Mouse (Mus musculus) neural tube, embryonic 15.5 days (tissue): ENCODE results near the gene Arel1. TPM values are rescaled to one million over a fixed set of nuclear protein-coding genes. Genes with fewer than 3 reads are reported as not detected.

Source experiments
- ATAC-seq: fragments of 200-750 bp; cut with Nextera tagmentation; 2 replicates; pipeline ENCODE4 v1.8.0; 2017; ENCODE audit warnings: mild to moderate bottlenecking, moderate TSS enrichment, moderate library complexity; ENCODE audit not compliant: low FRiP score
- H3K27ac ChIP-seq: fragments of 300-500 bp; sonication (generic); replicated peaks from 2 replicates; pipeline ENCODE4 v1.5.1; 2015; ENCODE audit warnings: mild to moderate bottlenecking, inconsistent platforms
- H3K27me3 ChIP-seq: fragments of 300-500 bp; sonication (generic); replicated peaks from 2 replicates; pipeline ENCODE4 v1.6.1; 2015; ENCODE audit warnings: inconsistent platforms
- H3K36me3 ChIP-seq: fragments of 300-500 bp; sonication (generic); 2 replicates; pipeline ENCODE4 v1.6.1; 2015; ENCODE audit warnings: inconsistent platforms
- H3K4me1 ChIP-seq: fragments of 300-500 bp; sonication (generic); 2 replicates; pipeline ENCODE4 v1.6.1; 2015; ENCODE audit warnings: inconsistent platforms
- H3K4me2 ChIP-seq: fragments of 300-500 bp; sonication (generic); 2 replicates; pipeline ENCODE4 v1.6.1; 2015; ENCODE audit warnings: inconsistent platforms, mild to moderate bottlenecking, moderate library complexity
- H3K4me3 ChIP-seq: fragments of 300-500 bp; sonication (generic); replicated peaks from 2 replicates; pipeline ENCODE4 v1.5.1; 2015; ENCODE audit warnings: mild to moderate bottlenecking, inconsistent platforms
- H3K9ac ChIP-seq: fragments of 300-500 bp; sonication (generic); replicated peaks from 2 replicates; pipeline ENCODE4 v1.6.1; 2015; ENCODE audit warnings: mild to moderate bottlenecking, inconsistent platforms
- H3K9me3 ChIP-seq: fragments of 300-500 bp; sonication (generic); replicated peaks from 2 replicates; pipeline ENCODE4 v1.6.1; 2016; ENCODE audit warnings: inconsistent platforms
- WGBS: fragments of 180-500 bp; shearing (Covaris S2); methylation state at CpG from one replicate; pipeline ENCODE4 v1.1.7; 2015; ENCODE audit warnings: mixed read lengths; 5-methylcytosine and 5-hydroxymethylcytosine counted together
- polyA plus RNA-seq: library from polyadenylated mRNA; unstranded; fragments of >200 nt; fragmentation: Nextera tagmentation; extraction: Ambion mirVana; gene quantifications from 2 replicates; pipeline ENCODE4 v1.2.1, GENCODE M21; 2015

Arel1 gene
- polyA plus RNA-seq, 1 experiment from 2014 or later = 29.6 TPM

- H3K36me3 ChIP-seq = no peaks in the 10 kb centered on the region
- no peaks in the 10 kb centered on the region for H3K9me3 ChIP-seq
- H3K4me3 ChIP-seq = no peak overlapping the region
- H3K27ac ChIP-seq = no peak overlapping the region
- H3K4me2 ChIP-seq = no peak overlapping the region
- ATAC-seq = no peak
- no peak overlapping the region for H3K9ac ChIP-seq
- peaks cover 14% of the 10 kb centered on the region for H3K4me1 ChIP-seq
- peaks cover 38% of the 10 kb centered on the region for H3K27me3 ChIP-seq
- 79% methylated on average over 2 of the region's 2 CpGs for WGBS
Observed at GRCm38 (mm10) chr12:84872310-84872709, 98.4 kb downstream of the Arel1 start.

Other genes starting within 250 kb of the Arel1 start
- 54.1 and 57.7 TPM in 2 replicates for gene Npc2, start 197.7 kb downstream of the Arel1 start, polyA plus RNA-seq
- gene Isca2, start 197.6 kb downstream of the Arel1 start, polyA plus RNA-seq = 134 and 144 TPM in 2 replicates
- gene Ltbp2, start 94.4 kb downstream of the Arel1 start, polyA plus RNA-seq = 0.22 and 0.47 TPM in 2 replicates
- gene Fcf1, start within 50 bp of the Arel1 start, polyA plus RNA-seq = 83.3 and 94.9 TPM in 2 replicates
- gene Ylpm1, start 25.4 kb upstream of the Arel1 start, polyA plus RNA-seq = 31.5 and 31.8 TPM in 2 replicates
- 1.4 and 1.5 TPM in 2 replicates for gene Prox2, start 139.9 kb upstream of the Arel1 start, polyA plus RNA-seq
- gene Dlst, start 139.9 kb upstream of the Arel1 start, polyA plus RNA-seq = 117 and 123 TPM in 2 replicates
- 31.0 and 37.0 TPM in 2 replicates for gene Rps6kl1, start 180.4 kb upstream of the Arel1 start, polyA plus RNA-seq
- 9.5 and 11.1 TPM in 2 replicates for gene Pgf, start 206.9 kb upstream of the Arel1 start, polyA plus RNA-seq
- gene Eif2b2, start 248.6 kb upstream of the Arel1 start, polyA plus RNA-seq = 74.5 and 85.5 TPM in 2 replicates